Mouse (Mus musculus): ENCODE measurements around the gene Nrarp.

The Nrarp gene

GRCm38 (mm10) chr2:25228995-25229530, 48.5 kb downstream of the Nrarp start:
- DNase-seq (ENCODE audit: low spot score), result no peak

GRCm38 (mm10) chr2:25229582-25229981, 49.0 kb downstream of the Nrarp start:
- no peak for DNase-seq (ENCODE audit: low spot score)

GRCm38 (mm10) chr2:25230581-25230980, 50.0 kb downstream of the Nrarp start:
- DNase-seq (ENCODE audit: low spot score), result no peak

- DNase-seq (ENCODE audit: low spot score), result no peak
Observed at GRCm38 (mm10) chr2:25231038-25231437, 50.5 kb downstream of the Nrarp start.

Data from ovary, postnatal 14 days (tissue).